Mouse (Mus musculus): Measurements from ENCODE around the gene Fras1.

- TF ChIP-seq CTCF (IDR thresholded peaks at IDR 0.05; ENCODE audit: insufficient read depth, low read depth, low read length), result no peak
- TF ChIP-seq POLR2A (IDR thresholded peaks at IDR 0.05; ENCODE audit: insufficient read depth, low read depth, low read length), result no peak
These were observed 409.9 kb downstream of the Fras1 start for GRCm38 (mm10) chr5:96783506-96784288.

Data from olfactory bulb, adult 2 months (tissue).